Mouse (Mus musculus) embryonic facial prominence, embryonic 14.5 days (tissue): ENCODE results near the gene Smim13. TPM values are rescaled to one million over a fixed set of nuclear protein-coding genes. Genes with fewer than 3 reads are reported as not detected.

Source experiments
- ATAC-seq: fragments of 200-750 bp; cut with Nextera tagmentation; 2 replicates; pipeline ENCODE4 v1.8.0; 2017; ENCODE audit warnings: low read depth, moderate number of reproducible peaks, moderate TSS enrichment
- DNase-seq: peaks from one replicate; pipeline ENCODE4 v3.0.0-alpha.2; 2015; ENCODE audit warnings: low spot score
- H3K27ac ChIP-seq: fragments of 300-500 bp; sonication (generic); replicated peaks from 2 replicates; pipeline ENCODE4 v1.5.1; 2014; ENCODE audit warnings: low read depth, mild to moderate bottlenecking, low read length, moderate library complexity
- H3K27me3 ChIP-seq: fragments of 300-500 bp; sonication (generic); replicated peaks from 2 replicates; pipeline ENCODE4 v1.6.1; 2014; ENCODE audit warnings: low read length; ENCODE audit not compliant: control insufficient read depth, insufficient read depth
- H3K36me3 ChIP-seq: fragments of 300-500 bp; sonication (generic); 2 replicates; pipeline ENCODE4 v1.6.1; 2014; ENCODE audit warnings: low read length, mixed read lengths; ENCODE audit not compliant: control insufficient read depth, insufficient read depth
- H3K4me1 ChIP-seq: fragments of 300-500 bp; sonication (generic); 2 replicates; pipeline ENCODE4 v1.6.1; 2014; ENCODE audit warnings: antibody characterized with exemption, low read length; ENCODE audit not compliant: control insufficient read depth, insufficient read depth
- H3K4me2 ChIP-seq: fragments of 300-500 bp; sonication (generic); 2 replicates; pipeline ENCODE4 v1.6.1; 2014; ENCODE audit warnings: low read depth, mild to moderate bottlenecking, low read length, moderate library complexity, mixed read lengths
- H3K4me3 ChIP-seq: fragments of 300-500 bp; sonication (generic); 2 replicates; pipeline ENCODE4 v1.5.1; 2014; ENCODE audit warnings: low read depth, mild to moderate bottlenecking, low read length
- H3K9ac ChIP-seq: fragments of 300-500 bp; sonication (generic); 2 replicates; pipeline ENCODE4 v1.6.1; 2014; ENCODE audit warnings: low read depth, mild to moderate bottlenecking, low read length, moderate library complexity, mixed read lengths
- H3K9me3 ChIP-seq: fragments of 300-500 bp; sonication (generic); 2 replicates; pipeline ENCODE4 v1.6.1; 2016; ENCODE audit warnings: low read length; ENCODE audit not compliant: control insufficient read depth
- WGBS: fragments of 180-500 bp; shearing (Covaris S2); extraction: QIAGEN DNeasy Blood & Tissue Kit; methylation state at CpG from one replicate; pipeline ENCODE4 v1.1.7; 2014; 5-methylcytosine and 5-hydroxymethylcytosine counted together
- polyA plus RNA-seq: library from polyadenylated mRNA; unstranded; fragments of >200 nt; fragmentation: Nextera tagmentation; extraction: Ambion mirVana; gene quantifications from 2 replicates; pipeline ENCODE4 v1.2.1, GENCODE M21; 2014

The Smim13 gene
- polyA plus RNA-seq, 1 experiment from 2014 or later: 19.8 TPM

- Histone ChIP-seq H3K4me2 (no peak overlapping the region), H3K9me3 (peaks cover 2% of the 10 kb centered on the region), H3K27ac (no peak overlapping the region), H3K4me3 (no peak overlapping the region), H3K4me1 (peaks cover 11% of the 10 kb centered on the region; the same call in 1 of the 2 replicates), H3K27me3 (0 out of 2 replicates have a peak, but pooled peaks cover 3% of the 10 kb centered on the region), H3K9ac (no peak overlapping the region), H3K36me3 (no peaks in the 10 kb centered on the region)
- ATAC-seq (no peak), DNase-seq (no peak)
- 83% methylated on average over 6 of the region's 6 CpGs for WGBS
These were observed 34.0 kb upstream of the Smim13 start for GRCm38 (mm10) chr13:41215669-41216068.

- 0 out of 2 replicates have a peak, but pooled peaks cover 3% of the 10 kb centered on the region for H3K27me3 ChIP-seq
- no peak for DNase-seq
- H3K36me3 ChIP-seq: no peaks in the 10 kb centered on the region
- no peak overlapping the region for H3K4me3 ChIP-seq
- no peak overlapping the region for H3K27ac ChIP-seq
- WGBS: 86% methylated on average over 3 of the region's 3 CpGs
- H3K9me3 ChIP-seq: peaks cover 5% of the 10 kb centered on the region
- H3K9ac ChIP-seq: no peak overlapping the region
- no peak overlapping the region for H3K4me2 ChIP-seq
- H3K4me1 ChIP-seq: peaks cover 11% of the 10 kb centered on the region; the same call in 1 of the 2 replicates
- ATAC-seq: no peak
These were observed 33.4 kb upstream of the Smim13 start for GRCm38 (mm10) chr13:41216236-41216635.

GRCm38 (mm10) chr13:41219056-41219455 is 30.6 kb upstream of the Smim13 start:
- no peak overlapping the region for H3K27ac ChIP-seq
- peaks cover 18% of the 10 kb centered on the region for H3K9me3 ChIP-seq
- DNase-seq (no peak), ATAC-seq (no peak)
- H3K9ac ChIP-seq: no peak overlapping the region
- H3K36me3 ChIP-seq: no peaks in the 10 kb centered on the region
- H3K27me3 ChIP-seq: 0 out of 2 replicates have a peak, but pooled peaks cover 3% of the 10 kb centered on the region
- WGBS: 33% methylated on average over 1 of the region's 1 CpGs
- H3K4me2 ChIP-seq: peak overlapping the region; percentile 65; the same call in 1 of the 2 replicates
- no peaks in the 10 kb centered on the region; the same call in 1 of the 2 replicates for H3K4me1 ChIP-seq
- H3K4me3 ChIP-seq: no peak overlapping the region

GRCm38 (mm10) chr13:41219687-41220303 is 29.8 kb upstream of the Smim13 start:
- peak overlapping the region; percentile 61 for H3K9ac ChIP-seq
- H3K4me1 ChIP-seq: no peaks in the 10 kb centered on the region; the same call in 1 of the 2 replicates
- 7% methylated on average over 10 of the region's 39 CpGs for WGBS

GRCm38 (mm10) chr13:41220304-41220834 is 29.3 kb upstream of the Smim13 start, which contains the start of gene Elovl2:
Gene Elovl2 (minus strand): TSS chr13:41220405.
- Histone ChIP-seq H3K4me2 (peak within 1 kb of the TSS; percentile 65), H3K4me3 (peak within 1 kb of the TSS; percentile 61), H3K27me3 (0 out of 2 replicates have a peak, but pooled peaks cover 3% of the 10 kb centered on the region), H3K36me3 (no peaks in the 10 kb centered on the region), H3K9ac (peak within 1 kb of the TSS; percentile 61), H3K4me1 (no peaks in the 10 kb centered on the region; the same call in 1 of the 2 replicates), H3K27ac (0 out of 2 replicates have a peak within 1 kb of the TSS, but pooled peaks have one; percentile 15), H3K9me3 (peaks cover 18% of the 10 kb centered on the region)
- peak; percentile 95 for ATAC-seq
- DNase-seq: peak; percentile 86
- whole genome bisulfite sequencing: 2% methylated on average over 10 of the region's 77 CpGs

More at GRCm38 (mm10) chr13:41219687-41220303, 29.8 kb upstream of the Smim13 start:
- DNase-seq: no peak
- H3K4me2 ChIP-seq: peak overlapping the region; percentile 65
- ATAC-seq: peak; percentile 5; the same call in 1 of the 2 replicates
- 0 out of 2 replicates have a peak, but pooled peaks cover 3% of the 10 kb centered on the region for H3K27me3 ChIP-seq
- H3K36me3 ChIP-seq: no peaks in the 10 kb centered on the region
- H3K4me3 ChIP-seq: peak overlapping the region; percentile 61
- H3K27ac ChIP-seq: 0 out of 2 replicates have a peak overlapping the region, but pooled peaks have one; percentile 15
- peaks cover 18% of the 10 kb centered on the region for H3K9me3 ChIP-seq

- WGBS: 81% methylated on average over 5 of the region's 5 CpGs
- Histone ChIP-seq H3K4me2 (no peak overlapping the region), H3K9me3 (peaks cover 12% of the 10 kb centered on the region), H3K4me1 (no peaks in the 10 kb centered on the region), H3K27me3 (no peaks in the 10 kb centered on the region), H3K4me3 (no peak overlapping the region), H3K9ac (no peak overlapping the region), H3K27ac (no peak overlapping the region), H3K36me3 (no peaks in the 10 kb centered on the region)
- DNase-seq (no peak), ATAC-seq (no peak)
These were observed 23.1 kb upstream of the Smim13 start for GRCm38 (mm10) chr13:41226513-41226912.

GRCm38 (mm10) chr13:41228060-41228459 is 21.6 kb upstream of the Smim13 start:
- DNase-seq (no peak), ATAC-seq (no peak)
- Histone ChIP-seq H3K9me3 (peaks cover 3% of the 10 kb centered on the region; the same call in 1 of the 2 replicates), H3K27me3 (no peaks in the 10 kb centered on the region), H3K9ac (no peak overlapping the region), H3K4me2 (no peak overlapping the region), H3K36me3 (no peaks in the 10 kb centered on the region), H3K4me3 (no peak overlapping the region), H3K27ac (no peak overlapping the region), H3K4me1 (no peaks in the 10 kb centered on the region)
- 83% methylated on average over 5 of the region's 5 CpGs for WGBS

GRCm38 (mm10) chr13:41230256-41230655 is 19.4 kb upstream of the Smim13 start:
- H3K4me3 ChIP-seq: no peak overlapping the region
- H3K4me2 ChIP-seq: no peak overlapping the region
- H3K9me3 ChIP-seq: no peaks in the 10 kb centered on the region
- ATAC-seq (no peak), DNase-seq (no peak)
- H3K27ac ChIP-seq: no peak overlapping the region
- 84% methylated on average over 5 of the region's 5 CpGs for WGBS
- H3K9ac ChIP-seq: no peak overlapping the region
- H3K36me3 ChIP-seq: no peaks in the 10 kb centered on the region
- no peaks in the 10 kb centered on the region for H3K4me1 ChIP-seq
- no peaks in the 10 kb centered on the region for H3K27me3 ChIP-seq
